Mouse (Mus musculus) adrenal gland, postnatal 10 days (tissue): ENCODE measurements around the gene 8030411F24Rik. TPM values are rescaled to one million over a fixed set of nuclear protein-coding genes. Genes with fewer than 3 reads are reported as not detected.
A peak's percentile ranks its signal among the peaks of the same experiment; 100 is the strongest.
"Not testable (repeated sequence)": the region's sequence is repeated elsewhere in the genome, so short reads cannot be mapped to it uniquely, and the experiment has no call there.

Source experiments
- DNase-seq: peaks from one replicate; pipeline ENCODE4 v3.0.0; 2021; ENCODE audit warnings: mixed read lengths
- long read RNA-seq, 2 experiments: library from polyadenylated mRNA; stranded (forward); transcript quantifications; one replicate each; pipeline ENCODE4 v2.0.0; 2021
- total RNA-seq, 2 experiments: library from RNA; stranded (reverse); gene quantifications; 2 replicates each; pipeline ENCODE4 v1.2.3; 2021

8030411F24Rik gene
- not detected for total RNA-seq
- long read RNA-seq, experiment 1 = 0 reads
- long read RNA-seq, experiment 2 = 0 reads

DNA sequence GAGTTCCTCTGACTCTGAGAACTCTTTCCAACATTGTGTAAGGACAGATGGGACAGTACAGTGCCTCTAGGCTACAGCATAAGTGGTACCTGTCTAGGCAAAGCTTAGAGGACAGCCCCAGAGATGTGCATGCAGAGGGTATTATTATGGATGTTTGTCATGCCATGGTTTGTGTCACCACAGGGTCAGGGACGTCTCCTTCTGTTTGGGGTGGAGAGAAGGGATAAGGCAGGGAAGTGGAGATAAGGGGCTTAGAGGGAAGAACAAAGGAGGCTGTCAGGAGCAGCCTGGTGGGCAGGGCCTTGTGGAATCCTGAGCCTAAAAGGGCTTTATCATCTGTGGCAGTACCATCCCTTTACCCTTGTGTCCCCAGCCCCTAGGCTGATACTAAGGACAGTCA lies at the start of gene 8030411F24Rik:
8030411F24Rik (plus strand) TSS at position 301 of the 400 bp plus-strand sequence.
- DNase-seq = no peak

GRCm38 (mm10) chr2:148732327-148733000 lies 49.3 kb upstream of the 8030411F24Rik start, which contains the start of gene Napb:
Napb (minus strand) TSS chr2:148732467.
- peak; percentile 97 for DNase-seq

DNA sequence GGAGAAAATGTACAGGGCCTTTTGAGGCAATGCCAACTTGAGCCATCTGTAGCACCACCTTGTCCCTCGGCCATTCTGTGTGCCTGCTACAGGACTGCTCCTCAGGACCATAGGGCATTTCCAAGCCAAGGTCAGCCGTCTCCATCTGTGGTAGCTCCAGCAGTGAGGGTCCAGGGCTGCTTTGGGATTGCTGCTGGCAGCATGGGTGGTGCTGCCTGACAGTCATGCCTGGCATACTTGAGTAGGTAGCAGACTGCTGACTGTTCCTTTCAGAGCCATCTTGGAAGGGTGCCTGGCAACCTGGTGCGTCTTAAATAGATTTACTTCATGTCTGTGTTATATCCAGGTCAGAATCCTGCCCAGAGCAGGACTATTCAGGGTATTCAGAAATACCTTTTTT lies 38.8 kb upstream of the 8030411F24Rik start:
- DNase-seq = no peak

DNA sequence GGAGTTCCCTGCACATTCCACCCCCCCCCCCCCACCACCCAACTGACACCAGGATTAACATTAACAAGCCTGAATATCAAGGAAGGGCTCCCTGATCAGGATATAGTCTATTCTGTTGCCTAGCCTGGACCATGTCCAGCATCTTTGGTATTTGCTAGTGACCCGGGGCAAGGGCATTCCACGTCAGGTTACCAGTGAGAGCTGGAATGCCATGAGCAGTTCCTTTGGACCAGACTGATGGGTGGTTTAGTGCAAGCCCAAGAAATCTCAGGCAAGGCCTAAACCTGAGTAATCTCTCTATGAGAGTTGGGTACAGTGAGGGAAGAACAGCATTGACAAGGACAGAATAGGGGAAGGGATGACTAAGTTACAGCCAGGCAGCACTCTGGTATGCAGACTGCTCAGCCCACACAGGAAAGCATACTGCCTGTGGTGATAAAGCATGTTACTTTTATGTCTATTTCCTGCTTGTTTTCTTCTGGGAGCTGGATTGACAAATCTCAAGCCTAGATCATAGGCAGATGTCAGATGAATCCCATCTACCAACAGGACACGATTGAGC lies 37.9 kb upstream of the 8030411F24Rik start:
- no peak for DNase-seq

GRCm38 (mm10) chr2:148750058-148750457 lies 31.8 kb upstream of the 8030411F24Rik start, which contains the start of gene Cstl1:
Cstl1 (plus strand) TSS chr2:148750358.
- DNase-seq = no peak

DNA sequence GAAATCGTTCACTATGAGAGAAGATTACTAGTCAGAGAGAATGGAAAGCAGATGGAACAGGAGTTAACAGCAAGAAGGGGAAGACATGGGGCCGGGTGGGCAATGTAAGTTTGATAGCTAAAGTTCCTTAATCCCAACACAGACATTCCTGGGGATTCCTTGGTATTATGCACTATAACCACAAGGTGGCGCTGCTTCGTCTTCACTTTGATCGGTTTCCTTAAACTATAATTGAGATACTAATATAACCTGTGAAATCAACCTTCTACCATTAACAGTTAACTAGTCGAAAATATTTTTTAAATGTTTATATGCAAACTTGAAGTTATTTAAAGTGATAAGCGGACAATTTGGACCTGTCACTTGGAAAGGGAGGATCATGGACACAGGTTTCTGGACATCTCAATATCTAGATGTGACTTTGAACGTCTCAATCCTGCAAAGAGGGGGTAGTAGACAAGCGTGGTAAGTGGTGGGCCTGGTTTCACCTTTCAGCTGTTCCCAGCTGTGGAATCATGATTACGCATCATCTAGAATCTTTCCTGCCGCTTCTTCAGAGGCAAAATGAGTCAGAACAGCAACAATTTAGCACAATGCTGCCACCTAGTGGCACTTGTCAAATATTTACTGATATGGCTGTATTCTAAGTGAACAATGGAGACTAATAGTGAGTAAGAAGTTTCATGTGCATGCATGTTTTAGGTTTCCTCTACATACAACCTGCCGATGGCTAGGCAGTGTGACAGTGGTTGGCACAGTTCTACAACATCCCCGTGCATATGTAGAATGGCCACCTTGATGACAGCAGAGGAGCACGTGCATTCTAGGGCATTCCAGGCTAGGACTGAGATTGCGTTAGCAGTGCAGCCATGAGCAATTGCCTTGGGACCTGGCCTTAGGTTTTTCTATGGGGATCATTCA lies 29.7 kb upstream of the 8030411F24Rik start:
- DNase-seq = peak; percentile 81

DNA sequence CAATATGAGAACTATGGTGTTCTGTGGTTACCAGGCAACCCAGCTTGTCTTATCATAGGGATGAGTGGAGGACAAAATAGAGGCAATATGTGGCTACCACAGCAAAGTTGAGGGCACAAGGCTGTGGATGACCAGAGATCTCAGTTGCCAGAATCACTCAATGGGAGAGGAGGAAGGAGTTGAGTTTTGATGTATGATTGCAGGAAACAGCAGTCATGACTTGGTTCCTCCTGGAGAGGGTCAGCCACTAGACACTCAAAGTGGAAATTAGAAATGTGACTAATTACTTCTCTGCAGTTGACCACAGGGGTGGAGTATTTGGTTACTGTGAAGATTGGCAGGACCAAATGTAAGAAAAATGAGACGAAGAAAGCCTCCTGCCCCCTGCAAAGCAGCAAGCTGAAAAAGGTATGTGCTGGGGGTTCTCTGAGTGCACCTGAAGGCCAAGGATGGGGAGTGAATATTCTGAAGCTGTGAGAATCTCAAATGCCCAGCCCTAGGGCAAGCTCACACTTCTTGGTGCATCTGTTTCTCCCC lies 27.4 kb upstream of the 8030411F24Rik start:
- no peak for DNase-seq

- no peak for DNase-seq
These were observed 18.0 kb upstream of the 8030411F24Rik start for GRCm38 (mm10) chr2:148763648-148764388.

DNA sequence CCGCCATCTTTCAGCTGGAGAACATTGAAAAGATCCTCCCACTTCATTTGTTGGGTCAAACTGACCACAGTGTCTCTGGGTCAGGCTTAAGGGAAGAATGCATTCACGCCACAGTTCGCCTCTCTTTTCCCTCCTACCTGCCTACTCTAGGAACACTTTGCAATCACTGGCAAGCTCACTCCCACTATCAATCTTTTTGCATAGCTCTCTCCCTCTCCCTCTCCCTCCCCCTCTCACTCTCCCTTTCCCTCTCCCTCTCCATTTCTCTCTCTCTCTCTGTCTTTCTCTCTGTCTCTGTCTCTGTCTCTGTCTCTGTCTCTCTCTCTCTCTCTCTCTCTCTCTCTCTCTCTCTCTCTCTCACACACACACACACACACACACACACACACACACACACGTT lies 10.4 kb upstream of the 8030411F24Rik start, which contains the start of gene Cst11:
Cst11 (minus strand) TSS at position 101 of the 400 bp plus-strand sequence.
- not testable (repeated sequence) for DNase-seq

DNA sequence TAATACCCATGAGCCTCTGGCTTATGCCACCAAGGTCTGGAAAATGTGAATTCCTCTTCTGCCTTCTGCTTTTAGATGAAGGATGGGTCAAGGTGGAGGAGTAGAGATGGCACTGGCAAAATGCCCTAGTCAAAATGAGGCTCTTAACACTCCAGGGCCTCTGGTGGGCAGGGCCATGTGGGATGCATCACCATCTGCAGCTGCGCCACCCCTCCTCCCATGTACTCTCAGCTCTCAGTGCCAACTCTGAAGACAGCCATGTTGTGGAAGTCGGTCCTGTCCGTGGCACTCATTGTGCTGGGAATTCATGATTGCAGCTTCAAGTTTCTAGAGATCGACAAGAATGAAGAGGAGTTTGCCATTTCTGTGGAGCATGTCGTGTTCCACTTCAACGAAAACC lies 7.3 kb downstream of the 8030411F24Rik start, which contains the start of gene Cst12:
Cst12 (plus strand) TSS at position 220 of the 400 bp plus-strand sequence.
- no peak for DNase-seq

GRCm38 (mm10) chr2:148798485-148798884 lies 16.7 kb downstream of the 8030411F24Rik start, which contains the start of gene Cst8:
Cst8 (plus strand) TSS chr2:148798785.
- peak; percentile 11 for DNase-seq

- DNase-seq = peak; percentile 10
These were observed 19.7 kb downstream of the 8030411F24Rik start for GRCm38 (mm10) chr2:148801491-148801921.

- no peak for DNase-seq
These were observed 24.9 kb downstream of the 8030411F24Rik start for GRCm38 (mm10) chr2:148806696-148807095.

GRCm38 (mm10) chr2:148819909-148820308 lies 38.1 kb downstream of the 8030411F24Rik start, which contains the start of gene Cst13:
Cst13 (plus strand) TSS chr2:148820081.
- DNase-seq = no peak

DNA sequence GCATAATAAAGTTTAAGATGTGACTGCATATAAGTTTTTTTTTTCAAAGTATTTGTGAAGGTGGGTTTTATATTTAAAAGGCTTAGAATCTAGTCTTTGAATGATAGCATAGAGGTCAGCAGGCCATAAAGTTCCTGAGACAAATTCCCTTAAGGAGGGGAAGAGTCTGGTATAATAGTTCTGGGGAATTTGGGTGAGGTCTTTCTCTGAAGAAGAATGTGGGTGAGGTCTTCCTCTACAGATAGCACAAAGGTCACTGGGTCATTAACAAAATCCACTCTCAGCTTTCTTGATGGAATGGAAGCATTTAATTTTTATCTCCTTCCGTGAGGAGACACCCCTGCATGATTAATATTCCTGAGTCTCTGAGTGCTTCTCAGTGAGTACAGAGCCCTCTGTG lies 44.2 kb downstream of the 8030411F24Rik start:
- no peak for DNase-seq

DNA sequence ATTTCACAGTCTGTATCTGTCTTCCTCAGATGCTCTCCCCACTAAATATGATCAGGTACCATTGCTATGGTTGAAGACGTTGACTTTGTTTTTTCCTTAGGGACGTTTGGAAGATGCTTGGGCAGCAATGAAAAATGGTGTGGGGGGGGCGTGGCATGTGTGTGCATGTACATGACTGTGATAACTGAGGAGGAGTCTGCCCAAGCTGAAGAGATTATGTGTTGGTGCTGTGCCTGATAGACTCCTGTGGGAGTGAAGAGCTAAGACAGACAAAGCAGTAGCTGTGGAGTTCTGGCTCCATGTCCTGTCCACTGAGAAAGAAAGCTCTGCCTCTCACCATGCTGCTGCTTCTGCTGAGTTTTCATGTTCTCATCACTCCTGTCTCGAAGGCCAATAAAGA lies 53.1 kb downstream of the 8030411F24Rik start, which contains the start of gene Cst9:
Cst9 (plus strand) TSS at position 236 of the 400 bp plus-strand sequence.
- no peak for DNase-seq

Other genes starting within 250 kb of the 8030411F24Rik start
- gene Nxt1, start 109.4 kb upstream of the 8030411F24Rik start, total RNA-seq = 10 to 100 TPM; 20.0 to 22.6 TPM
- gene Gzf1, start 101.0 kb upstream of the 8030411F24Rik start, total RNA-seq = 10 to 100 TPM; 28.1 to 31.7 TPM
- 10 to 100 TPM in 1 of 2 experiments, 1 to 10 TPM in 1; 5.5 to 10.4 TPM for gene Napb, start 49.5 kb upstream of the 8030411F24Rik start, total RNA-seq
- gene Cstl1, start 31.7 kb upstream of the 8030411F24Rik start, total RNA-seq = not detected
- not detected for gene Cst11, start 10.5 kb upstream of the 8030411F24Rik start, total RNA-seq
- not detected for gene Cst12, start 7.4 kb downstream of the 8030411F24Rik start, total RNA-seq
- 10 to 100 TPM; 60.9 to 87.0 TPM for gene Cst8, start 16.8 kb downstream of the 8030411F24Rik start, total RNA-seq
- not detected for gene Cst13, start 38.1 kb downstream of the 8030411F24Rik start, total RNA-seq
- not detected for gene Cst9, start 53.1 kb downstream of the 8030411F24Rik start, total RNA-seq
- 1 to 10 TPM; 1.4 to 1.7 TPM for gene 9230104L09Rik, start 83.0 kb downstream of the 8030411F24Rik start, total RNA-seq
- 100 to 1,000 TPM; 839 to 876 TPM for gene Cst3, start 93.7 kb downstream of the 8030411F24Rik start, total RNA-seq
- gene Gm1330, start 221.2 kb downstream of the 8030411F24Rik start, total RNA-seq = not detected
- gene Gm10750, start 235.2 kb downstream of the 8030411F24Rik start, total RNA-seq = not detected